Mouse (Mus musculus) forelimb bud, embryonic 11.5 days (tissue): ENCODE data around the gene Add2.
A peak's percentile ranks its signal among the peaks of the same experiment; 100 is the strongest.

Experiments used
- DNase-seq: peaks from one replicate; pipeline ENCODE4 v3.0.0-alpha.2; 2012; ENCODE audit warnings: low read depth, low spot score

The Add2 gene

DNA sequence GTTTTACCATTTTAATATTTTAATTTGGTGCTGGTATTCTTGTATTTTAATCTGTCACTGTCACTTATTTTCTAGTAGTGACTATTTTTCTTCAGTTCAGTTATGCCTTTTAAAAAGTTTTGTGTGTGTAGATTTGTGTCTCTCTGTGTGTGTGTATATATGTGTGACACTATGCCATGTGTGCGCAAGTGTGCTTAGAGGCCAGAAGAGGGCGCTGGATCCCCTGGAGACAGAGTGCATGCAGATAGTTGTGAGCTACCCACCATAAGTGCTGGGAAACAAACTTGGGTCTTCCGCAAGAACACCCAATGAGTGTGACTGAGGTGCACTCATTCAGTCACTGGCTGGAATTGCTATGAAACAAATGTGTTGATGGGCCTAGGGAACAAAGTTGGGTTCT, 107.7 kb downstream of the Add2 start:
- DNase-seq, result no peak

- DNase-seq, result no peak
Observed at GRCm38 (mm10) chr6:86141284-86141683, 112.8 kb downstream of the Add2 start.

- DNase-seq, result peak; percentile 78
Observed at GRCm38 (mm10) chr6:86141820-86142219, 113.3 kb downstream of the Add2 start.

- no peak for DNase-seq
Observed at GRCm38 (mm10) chr6:86144986-86145385, 116.5 kb downstream of the Add2 start.

GRCm38 (mm10) chr6:86148518-86148917, 120.0 kb downstream of the Add2 start:
- DNase-seq, result no peak

DNA sequence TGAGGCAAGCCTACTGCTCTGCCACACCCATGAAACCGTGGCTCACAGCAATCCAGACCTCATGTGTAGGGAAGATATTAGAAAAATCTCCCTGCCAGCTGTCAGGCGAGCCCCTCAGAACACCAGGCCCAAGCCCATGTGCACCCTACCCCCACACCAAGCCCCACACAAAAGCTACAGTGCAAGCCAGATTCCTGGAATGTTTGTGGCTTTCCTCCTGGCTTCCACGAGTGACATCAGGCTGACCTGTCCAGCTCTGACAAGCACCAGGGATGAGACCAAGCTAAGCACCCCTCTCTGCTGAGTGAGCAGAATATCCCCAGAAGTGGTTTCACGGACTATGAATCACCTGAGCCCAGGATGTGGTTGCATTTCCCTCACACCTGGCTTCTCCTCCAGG, 120.5 kb downstream of the Add2 start:
- DNase-seq, result no peak

DNA sequence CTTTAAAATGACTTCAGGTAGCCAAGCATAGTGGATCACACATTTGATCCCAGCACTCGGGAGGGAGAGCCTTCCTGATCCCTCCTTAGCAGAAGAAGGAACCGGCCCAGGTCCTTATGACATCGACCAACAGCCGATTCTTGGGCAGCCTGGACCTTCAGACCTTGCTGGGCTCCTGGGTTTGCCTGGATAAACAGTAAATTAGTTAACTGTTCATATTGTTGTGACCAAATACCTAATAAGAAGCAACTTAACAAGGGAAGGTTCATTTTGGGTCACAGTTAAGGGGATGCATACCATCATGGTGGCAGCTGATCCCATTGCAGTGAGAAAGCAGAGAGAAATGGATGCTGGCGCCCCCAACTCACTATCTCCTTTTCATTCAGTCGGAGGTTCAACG, 124.2 kb downstream of the Add2 start:
- DNase-seq, result no peak

GRCm38 (mm10) chr6:86153436-86153990, 125.0 kb downstream of the Add2 start:
- DNase-seq, result no peak

GRCm38 (mm10) chr6:86154006-86154405, 125.5 kb downstream of the Add2 start:
- no peak for DNase-seq

DNA sequence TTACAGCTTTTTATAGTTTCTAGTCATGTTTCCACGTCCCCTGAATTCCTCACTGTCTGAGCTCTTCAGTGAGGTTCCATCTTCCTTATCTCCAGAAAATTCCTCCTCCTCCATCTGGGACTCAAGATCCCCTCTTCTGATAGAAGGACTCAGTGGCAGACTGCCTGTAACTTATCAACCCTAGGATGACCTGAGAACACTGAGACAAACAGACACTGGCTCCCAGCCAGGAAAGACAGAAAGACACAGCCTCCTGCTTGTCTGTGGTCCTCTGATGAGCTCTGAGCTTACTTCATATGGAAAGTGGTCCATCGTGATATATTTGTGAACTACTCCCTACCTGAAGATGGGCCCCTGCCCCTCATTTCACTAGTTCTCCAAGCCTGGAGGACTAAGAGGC, 126.0 kb downstream of the Add2 start:
- no peak for DNase-seq

DNA sequence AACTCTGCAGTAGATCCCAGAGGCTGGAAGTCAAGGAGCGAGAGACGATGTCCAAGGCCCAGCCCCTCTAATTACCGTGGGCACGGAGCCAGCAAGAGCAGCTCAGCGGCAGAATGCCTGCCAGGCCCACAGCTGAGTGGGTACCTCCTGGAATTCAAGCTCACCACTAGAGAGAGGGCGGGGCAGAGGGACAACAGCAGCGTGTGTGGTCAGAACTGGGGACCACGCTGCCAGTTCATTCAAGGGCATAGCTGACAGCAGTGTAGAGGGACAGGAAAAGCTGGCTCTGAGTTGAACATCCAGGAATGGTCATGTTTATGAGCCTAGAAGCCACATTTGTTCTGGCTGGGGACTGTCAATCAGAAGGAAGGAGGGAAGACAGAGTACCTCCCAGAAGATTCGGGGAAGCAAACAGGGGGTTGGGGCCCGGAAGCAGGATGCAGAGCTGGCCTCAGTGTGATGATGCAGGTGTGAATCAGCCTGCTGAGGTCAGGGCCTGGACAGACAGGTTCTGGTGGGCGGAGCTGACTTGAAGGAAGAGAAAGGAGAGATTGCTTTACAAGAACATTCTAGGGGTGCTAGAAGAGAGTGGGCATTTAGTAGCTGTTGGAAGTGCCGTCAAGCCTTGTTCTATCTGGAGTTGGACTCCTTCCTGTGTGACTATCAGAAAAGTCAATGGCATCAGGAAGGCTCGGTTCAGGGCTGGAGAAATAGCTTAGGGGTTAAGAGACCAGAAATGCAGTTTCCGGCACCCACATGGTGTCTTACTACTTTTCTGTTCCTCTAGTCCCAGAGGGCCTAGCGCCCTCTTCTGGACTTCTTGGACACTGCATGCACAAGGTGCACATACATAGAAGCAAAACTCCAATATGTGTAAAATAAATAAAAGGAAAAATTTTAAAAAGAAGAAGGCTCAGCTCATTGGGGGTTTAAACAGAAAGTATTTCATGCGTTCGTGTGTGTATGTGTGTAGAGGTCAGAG, 129.1 kb downstream of the Add2 start:
- no peak for DNase-seq

- DNase-seq, result no peak
Observed at GRCm38 (mm10) chr6:86160878-86161277, 132.4 kb downstream of the Add2 start.

DNA sequence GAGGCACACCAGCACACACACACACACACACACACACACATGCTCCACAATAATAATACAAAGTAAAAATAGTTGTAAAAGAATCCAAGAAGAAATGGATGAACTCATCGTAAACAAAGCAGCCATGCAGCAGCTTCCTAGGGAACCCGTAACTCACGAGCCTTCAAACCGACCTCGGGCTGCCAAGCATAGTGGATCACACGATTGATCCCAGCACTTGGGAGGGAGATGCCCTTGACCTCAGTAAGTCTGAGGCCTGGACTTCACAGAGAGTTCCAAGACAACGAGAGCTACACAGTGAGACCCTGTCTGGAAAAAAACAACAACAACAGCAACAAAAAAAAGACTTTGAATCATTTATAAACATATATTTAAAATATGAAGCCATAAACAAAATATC, 133.1 kb downstream of the Add2 start:
- no peak for DNase-seq

DNA sequence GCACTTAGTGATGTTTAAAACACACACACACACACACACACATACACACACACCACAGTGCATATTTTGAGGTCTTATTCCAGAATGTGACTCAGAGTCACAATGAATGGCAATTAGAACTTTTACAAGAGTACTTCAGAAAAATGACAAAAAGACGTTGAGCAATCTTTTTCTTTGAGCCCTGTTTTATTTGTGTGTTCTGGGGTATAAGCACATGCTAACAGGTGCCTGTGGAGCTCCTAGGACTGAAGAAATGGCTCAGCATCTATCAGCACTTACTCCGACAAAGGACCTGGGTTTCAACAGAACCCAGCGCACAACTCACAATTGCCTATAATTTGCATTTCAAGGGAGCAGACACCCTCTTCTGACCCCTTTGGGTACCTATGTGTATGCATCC, 135.5 kb downstream of the Add2 start:
- DNase-seq, result no peak

DNA sequence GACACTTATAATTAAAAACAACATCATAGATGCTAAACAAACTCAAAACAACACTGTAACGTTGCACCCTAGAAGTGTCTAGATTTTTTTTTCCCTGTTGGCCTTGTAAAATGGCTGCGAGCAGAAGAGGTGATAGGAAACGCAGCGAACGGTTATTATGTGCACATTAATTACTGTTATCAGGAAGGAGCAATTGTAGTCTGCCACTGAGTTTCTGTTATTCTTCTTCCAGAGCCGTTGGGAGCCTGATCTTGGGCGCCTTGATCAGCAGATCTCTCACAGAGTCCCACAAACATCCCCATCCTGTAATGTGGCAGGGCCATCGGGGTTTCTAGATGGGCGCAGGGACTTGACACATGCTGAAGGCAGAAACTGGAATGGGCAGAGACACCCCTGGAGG, 137.9 kb downstream of the Add2 start:
- DNase-seq, result no peak

DNA sequence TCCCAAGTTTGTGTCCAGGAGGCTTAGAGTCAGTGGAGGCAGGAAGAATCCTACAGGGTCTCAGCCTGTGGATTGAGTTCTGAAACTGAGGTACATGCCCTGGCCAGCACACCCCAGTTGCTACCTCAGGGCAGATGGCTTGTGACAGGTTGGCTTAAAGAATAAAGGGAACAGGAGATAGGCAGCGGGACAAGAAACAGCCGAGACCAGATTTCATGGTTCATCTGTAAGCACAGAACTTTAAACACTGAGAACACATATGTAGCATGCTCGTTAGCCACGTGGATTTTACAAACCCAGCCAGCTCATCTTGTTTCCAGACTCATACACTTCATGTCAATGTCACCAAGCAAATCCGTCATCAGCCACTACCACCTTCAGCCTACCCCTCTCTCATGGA, 139.4 kb downstream of the Add2 start:
- no peak for DNase-seq

DNA sequence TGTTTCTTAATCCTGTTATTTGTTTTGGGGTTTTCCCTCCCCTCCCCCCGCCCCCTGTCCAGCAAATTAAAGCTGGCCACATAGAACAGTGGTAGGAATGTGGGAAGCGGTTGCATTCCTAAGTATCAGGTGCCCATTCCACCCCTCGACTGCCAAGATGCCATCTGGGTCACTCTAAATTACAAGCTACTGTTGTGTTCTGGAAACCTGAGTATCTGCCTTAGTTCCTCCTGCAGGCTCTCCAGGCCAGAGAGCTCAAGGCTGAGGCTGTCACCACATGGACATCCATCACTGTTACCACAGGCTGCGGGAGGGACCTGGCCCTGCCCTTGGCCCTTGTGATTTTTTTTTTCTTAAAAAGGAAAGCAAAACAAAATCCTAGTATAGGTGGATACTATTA, 140.7 kb downstream of the Add2 start:
- peak; percentile 27 for DNase-seq
